7 mouse cellular contexts compared by ENCODE assay signal in the genomic region with DNA sequence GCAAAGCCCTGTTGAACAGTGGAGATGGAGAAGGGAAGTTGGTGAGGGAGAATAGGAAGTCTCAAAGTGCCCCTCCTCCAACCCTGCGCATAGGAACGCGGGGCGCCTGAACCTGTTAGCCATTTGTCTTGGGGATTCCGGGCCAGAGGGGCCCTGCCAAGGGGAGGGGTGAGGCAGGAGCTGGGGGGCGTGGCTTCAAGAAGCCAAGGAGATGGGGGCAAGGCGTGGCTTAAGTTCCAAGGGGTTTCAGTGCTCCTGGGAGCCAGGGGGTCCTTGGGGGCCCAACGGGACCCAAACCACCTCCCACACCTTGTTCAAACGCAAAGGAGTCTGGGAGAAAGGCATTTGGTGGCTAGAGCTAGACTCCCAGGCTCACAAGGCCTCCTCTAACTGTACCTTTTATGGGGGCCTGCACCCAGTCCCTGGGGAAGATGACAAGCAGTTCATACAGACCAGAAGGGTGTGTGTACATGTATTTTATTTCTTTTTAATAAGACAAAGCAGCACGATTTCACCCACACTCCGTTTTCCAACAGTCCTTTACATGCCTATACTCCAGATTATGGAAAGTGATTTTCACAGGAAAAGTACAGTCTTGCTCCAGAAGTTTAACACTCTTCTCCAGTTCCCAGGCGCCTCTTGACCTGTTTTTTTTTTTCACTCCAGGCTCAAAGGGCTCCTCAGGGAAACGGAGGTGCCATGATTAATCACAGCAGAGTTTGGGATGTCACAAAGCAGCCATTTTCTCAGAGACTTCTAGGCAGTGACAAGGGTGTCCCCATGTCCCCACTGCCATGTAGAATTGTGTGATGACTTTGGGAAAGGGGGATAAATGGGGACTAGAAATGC.
DNase-seq lines count a peak whose midpoint lies in the region; ATAC-seq and TF ChIP-seq lines count a peak whose summit lies in the region.

No protein-coding gene starts in this region.

- DNase-seq in midbrain, embryonic 11.5 days (ENCODE audit: low spot score, missing footprints) = no peak
- DNase-seq in midbrain, postnatal 0 days (ENCODE audit: low spot score) = no peak
- DNase-seq in embryo, embryonic 11.5 days (ENCODE audit: low read depth, low spot score) = peak; percentile 66
- no peak for DNase-seq in hindbrain, postnatal 0 days (ENCODE audit: low spot score)
- DNase-seq in lung, postnatal 14 days = peak; percentile 52
- no peak for DNase-seq in frontal cortex, postnatal 14 days (ENCODE audit: low spot score in 2 of 2)
- DNase-seq in layer of hippocampus, postnatal 25 days (ENCODE audit: extremely low spot score in 1 of 2, low spot score in 1 of 2) = no peak

- no peaks in the 10 kb centered on the region for H3K36me3 ChIP-seq in midbrain, embryonic 11.5 days (ENCODE audit: control insufficient read depth, insufficient read depth, low read length)
- H3K36me3 ChIP-seq in midbrain, postnatal 0 days (ENCODE audit: insufficient read depth, low read length) = no peaks in the 10 kb centered on the region
- H3K36me3 ChIP-seq in hindbrain, postnatal 0 days (ENCODE audit: insufficient read depth, low read length) = no peaks in the 10 kb centered on the region

- no peaks in the 10 kb centered on the region for H3K9me3 ChIP-seq in midbrain, embryonic 11.5 days (ENCODE audit: control insufficient read depth, low read length)
- H3K9me3 ChIP-seq in midbrain, postnatal 0 days (ENCODE audit: low read length) = no peaks in the 10 kb centered on the region
- H3K9me3 ChIP-seq in hindbrain, postnatal 0 days (ENCODE audit: low read length) = no peaks in the 10 kb centered on the region

- peak; percentile 15; the same call in 1 of the 2 replicates for ATAC-seq in midbrain, embryonic 11.5 days (ENCODE audit: low FRiP score)
- ATAC-seq in midbrain, postnatal 0 days (ENCODE audit: low FRiP score) = no peak
- ATAC-seq in hindbrain, postnatal 0 days = no peak

- no peak overlapping the region for H3K9ac ChIP-seq in midbrain, embryonic 11.5 days (ENCODE audit: low read length)
- no peak overlapping the region for H3K9ac ChIP-seq in midbrain, postnatal 0 days (replicated peaks; ENCODE audit: low read length, poor library complexity, severe bottlenecking)
- no peak overlapping the region for H3K9ac ChIP-seq in hindbrain, postnatal 0 days (replicated peaks; ENCODE audit: low read length)

- 16% methylated on average over 13 of the region's 13 CpGs for WGBS in midbrain, embryonic 11.5 days
- 32% methylated on average over 11 of the region's 13 CpGs for WGBS in midbrain, postnatal 0 days
- WGBS in hindbrain, postnatal 0 days = 28% methylated on average over 13 of the region's 13 CpGs

- peaks cover 3% of the 10 kb centered on the region for H3K4me1 ChIP-seq in midbrain, embryonic 11.5 days (ENCODE audit: control insufficient read depth, insufficient read depth, low read length)
- H3K4me1 ChIP-seq in midbrain, postnatal 0 days (ENCODE audit: insufficient read depth, low read length) = no peaks in the 10 kb centered on the region
- no peaks in the 10 kb centered on the region for H3K4me1 ChIP-seq in hindbrain, postnatal 0 days (ENCODE audit: insufficient read depth, low read length)

- no peak overlapping the region for H3K27ac ChIP-seq in midbrain, embryonic 11.5 days (ENCODE audit: low read depth, low read length)
- no peak overlapping the region for H3K27ac ChIP-seq in midbrain, postnatal 0 days (ENCODE audit: low read depth, low read length)
- no peak overlapping the region for H3K27ac ChIP-seq in hindbrain, postnatal 0 days

- H3K4me3 ChIP-seq in midbrain, embryonic 11.5 days (ENCODE audit: low read depth, low read length) = no peak overlapping the region
- no peak overlapping the region for H3K4me3 ChIP-seq in midbrain, postnatal 0 days (ENCODE audit: low read depth, low read length)
- H3K4me3 ChIP-seq in hindbrain, postnatal 0 days (ENCODE audit: low read length) = no peak overlapping the region

- H3K27me3 ChIP-seq in midbrain, embryonic 11.5 days (ENCODE audit: control insufficient read depth, insufficient read depth, low read length) = no peaks in the 10 kb centered on the region
- H3K27me3 ChIP-seq in midbrain, postnatal 0 days (ENCODE audit: insufficient read depth, low read length) = no peaks in the 10 kb centered on the region
- no peaks in the 10 kb centered on the region; the same call in 1 of the 2 replicates for H3K27me3 ChIP-seq in hindbrain, postnatal 0 days (ENCODE audit: insufficient read depth, low read length)

- peak overlapping the region; percentile 27; the same call in 1 of the 2 replicates for H3K4me2 ChIP-seq in midbrain, embryonic 11.5 days
- H3K4me2 ChIP-seq in midbrain, postnatal 0 days (ENCODE audit: low read depth, low read length, poor library complexity, severe bottlenecking) = no peak overlapping the region
- peak overlapping the region; percentile 27 for H3K4me2 ChIP-seq in hindbrain, postnatal 0 days (ENCODE audit: low read depth, low read length)

- no peak for TF ChIP-seq CTCF in midbrain, postnatal 0 days (IDR thresholded peaks at IDR 0.05)
- no peak for TF ChIP-seq CTCF in hindbrain, postnatal 0 days (IDR thresholded peaks at IDR 0.05; ENCODE audit: low read depth)

Comparison
In these comparisons a context has a peak if more than half of its experiments do, and no peak if none do; other contexts are left out.
1. DNase-seq: peak in embryo, embryonic 11.5 days (single experiment) and lung, postnatal 14 days (single experiment); none in midbrain, embryonic 11.5 days (single experiment), midbrain, postnatal 0 days (single experiment), hindbrain, postnatal 0 days (single experiment), frontal cortex, postnatal 14 days (0 of 2) and layer of hippocampus, postnatal 25 days (0 of 2).